Mouse (Mus musculus): ENCODE measurements around the gene Fabp6. TPM values are rescaled to one million over a fixed set of nuclear protein-coding genes. Genes with fewer than 3 reads are reported as not detected.

Fabp6 gene
- polyA plus RNA-seq, 1 experiment, result not detected

DNA sequence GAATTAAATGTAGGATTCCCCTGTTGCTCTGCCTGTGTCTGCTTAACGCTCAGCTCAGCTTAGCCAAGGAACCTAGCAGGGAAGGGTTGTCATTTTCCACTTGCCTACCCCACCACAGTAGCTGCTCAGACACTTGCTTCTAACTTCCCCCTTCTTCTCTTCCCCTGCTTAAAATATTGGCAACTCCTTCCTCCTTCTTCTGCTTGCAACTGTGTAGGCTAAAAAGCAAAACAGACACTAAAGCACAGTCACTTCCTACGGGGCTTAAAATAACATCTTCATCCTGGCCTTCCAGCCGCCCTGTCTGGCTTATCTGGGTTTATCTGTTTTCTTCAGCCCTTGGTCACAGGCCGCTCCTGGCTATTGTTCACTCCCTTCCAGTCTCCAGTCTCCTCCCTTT is 31.2 kb upstream of the Fabp6 start:
- TF ChIP-seq POLR2A (IDR thresholded peaks at IDR 0.05; ENCODE audit: control insufficient read depth, low read depth, low read length), result no peak
- no peak for TF ChIP-seq CTCF (IDR thresholded peaks at IDR 0.05; ENCODE audit: control insufficient read depth, insufficient read depth, insufficient replicate concordance, low read depth, low read length)

DNA sequence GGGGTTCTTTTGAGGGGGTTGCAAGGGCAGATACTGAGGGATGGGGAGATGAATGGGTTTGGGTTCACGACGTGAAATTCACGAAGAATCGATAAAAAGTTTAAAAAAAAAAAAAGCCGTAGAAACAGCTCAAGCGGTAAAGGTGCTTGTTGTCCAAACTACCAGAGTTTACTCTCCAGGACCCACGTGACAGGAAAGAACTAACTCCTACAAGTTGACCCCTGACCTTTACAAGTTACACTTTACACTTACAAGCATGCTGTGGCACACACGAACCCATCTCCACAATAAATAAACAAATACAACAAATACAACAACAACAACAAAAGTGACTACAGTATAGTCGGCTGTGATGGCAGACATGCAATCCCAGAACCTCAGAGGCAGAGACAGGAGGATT is 30.3 kb upstream of the Fabp6 start:
- H3K27ac ChIP-seq (ENCODE audit: control insufficient read depth, insufficient read depth, low read depth, low read length), result no peak overlapping the region
- no peaks in the 10 kb centered on the region for H3K27me3 ChIP-seq (ENCODE audit: control insufficient read depth, insufficient read depth, low read length)
- TF ChIP-seq CTCF (IDR thresholded peaks at IDR 0.05; ENCODE audit: control insufficient read depth, insufficient read depth, insufficient replicate concordance, low read depth, low read length), result no peak
- no peak for TF ChIP-seq POLR2A (IDR thresholded peaks at IDR 0.05; ENCODE audit: control insufficient read depth, low read depth, low read length)
- H3K4me3 ChIP-seq (ENCODE audit: control insufficient read depth, low read depth, low read length), result no peak overlapping the region
- H3K36me3 ChIP-seq (ENCODE audit: control insufficient read depth, insufficient read depth, low read length), result no peaks in the 10 kb centered on the region
- H3K4me1 ChIP-seq (ENCODE audit: control insufficient read depth, insufficient read depth, low read length), result peaks cover 15% of the 10 kb centered on the region

More for the DNA sequence above, 31.2 kb upstream of the Fabp6 start:
- H3K36me3 ChIP-seq (ENCODE audit: control insufficient read depth, insufficient read depth, low read length), result no peaks in the 10 kb centered on the region
- H3K4me3 ChIP-seq (ENCODE audit: control insufficient read depth, low read depth, low read length), result no peak overlapping the region
- H3K27me3 ChIP-seq (ENCODE audit: control insufficient read depth, insufficient read depth, low read length), result no peaks in the 10 kb centered on the region
- peak overlapping the region; percentile 66 for H3K27ac ChIP-seq (ENCODE audit: control insufficient read depth, insufficient read depth, low read depth, low read length)
- peaks cover 8% of the 10 kb centered on the region for H3K4me1 ChIP-seq (ENCODE audit: control insufficient read depth, insufficient read depth, low read length)

- Histone ChIP-seq H3K27ac (ENCODE audit: control insufficient read depth, insufficient read depth, low read depth, low read length) (peak overlapping the region; percentile 83), H3K36me3 (ENCODE audit: control insufficient read depth, insufficient read depth, low read length) (no peaks in the 10 kb centered on the region), H3K27me3 (ENCODE audit: control insufficient read depth, insufficient read depth, low read length) (no peaks in the 10 kb centered on the region), H3K4me1 (ENCODE audit: control insufficient read depth, insufficient read depth, low read length) (peaks cover 14% of the 10 kb centered on the region), H3K4me3 (ENCODE audit: control insufficient read depth, low read depth, low read length) (no peak overlapping the region)
- TF ChIP-seq CTCF (IDR thresholded peaks at IDR 0.05; ENCODE audit: control insufficient read depth, insufficient read depth, insufficient replicate concordance, low read depth, low read length) (no peak), POLR2A (IDR thresholded peaks at IDR 0.05; ENCODE audit: control insufficient read depth, low read depth, low read length) (peak; percentile 38; the same call in 1 of the 2 replicates)
Observed at GRCm38 (mm10) chr11:43626927-43627645, 25.7 kb upstream of the Fabp6 start.

DNA sequence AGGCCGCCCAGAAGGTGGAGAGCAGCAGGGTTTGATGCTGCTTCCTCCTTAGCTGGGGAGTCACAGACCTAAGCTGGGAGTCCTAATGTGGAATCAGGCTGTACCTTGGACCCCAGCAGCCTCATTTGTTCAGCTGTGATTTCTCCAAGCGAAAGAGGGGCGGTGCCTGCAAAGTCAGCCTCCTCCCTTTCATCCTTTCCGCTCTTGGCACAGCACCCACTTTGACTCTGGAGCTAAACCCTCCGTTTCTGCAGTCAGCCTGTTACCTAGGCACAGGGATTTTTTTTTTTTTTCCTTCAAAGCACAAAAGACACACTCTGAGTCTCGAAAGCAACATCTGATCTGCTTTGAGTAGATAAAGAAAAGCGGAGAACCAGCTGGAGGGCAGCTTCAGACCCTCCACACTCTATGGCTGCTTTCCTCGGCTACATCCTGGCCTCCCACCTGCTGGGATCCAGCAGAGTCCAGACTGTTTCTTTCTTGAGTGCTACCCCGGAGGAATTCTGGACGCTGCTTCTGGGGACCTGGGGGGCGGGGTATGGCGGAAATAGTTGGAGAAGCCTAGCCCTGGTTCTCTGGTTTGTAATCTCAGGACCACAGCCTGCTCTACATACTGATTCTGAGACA is 25.1 kb upstream of the Fabp6 start:
- no peak for TF ChIP-seq CTCF (IDR thresholded peaks at IDR 0.05; ENCODE audit: control insufficient read depth, insufficient read depth, insufficient replicate concordance, low read depth, low read length)
- peak; percentile 52; the same call in 1 of the 2 replicates for TF ChIP-seq POLR2A (IDR thresholded peaks at IDR 0.05; ENCODE audit: control insufficient read depth, low read depth, low read length)
- Histone ChIP-seq H3K27ac (ENCODE audit: control insufficient read depth, insufficient read depth, low read depth, low read length) (peak overlapping the region; percentile 83), H3K4me3 (ENCODE audit: control insufficient read depth, low read depth, low read length) (peak overlapping the region; percentile 34), H3K36me3 (ENCODE audit: control insufficient read depth, insufficient read depth, low read length) (no peaks in the 10 kb centered on the region), H3K4me1 (ENCODE audit: control insufficient read depth, insufficient read depth, low read length) (peaks cover 14% of the 10 kb centered on the region), H3K27me3 (ENCODE audit: control insufficient read depth, insufficient read depth, low read length) (no peaks in the 10 kb centered on the region)

DNA sequence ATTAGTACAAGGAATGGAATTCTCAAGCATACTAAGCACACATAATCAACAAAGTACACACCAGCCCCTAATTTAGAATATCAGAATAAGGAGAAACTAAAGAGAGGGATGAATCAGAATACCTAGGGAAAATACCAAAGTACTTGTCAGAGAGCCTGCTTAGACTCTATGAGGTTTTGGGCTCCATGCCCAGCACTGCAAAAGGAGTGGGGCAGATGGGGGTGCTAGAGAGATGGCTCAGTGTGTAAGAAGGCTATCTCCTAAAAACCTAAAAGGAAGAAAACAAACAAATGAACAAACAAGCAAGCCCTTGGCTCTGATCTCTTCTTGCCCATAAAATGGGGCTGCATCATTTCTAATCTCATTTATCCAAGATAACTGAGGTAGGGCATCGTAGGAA is 23.0 kb upstream of the Fabp6 start:
- Histone ChIP-seq H3K27ac (ENCODE audit: control insufficient read depth, insufficient read depth, low read depth, low read length) (no peak overlapping the region), H3K36me3 (ENCODE audit: control insufficient read depth, insufficient read depth, low read length) (no peaks in the 10 kb centered on the region), H3K4me3 (ENCODE audit: control insufficient read depth, low read depth, low read length) (no peak overlapping the region), H3K4me1 (ENCODE audit: control insufficient read depth, insufficient read depth, low read length) (peaks cover 14% of the 10 kb centered on the region), H3K27me3 (ENCODE audit: control insufficient read depth, insufficient read depth, low read length) (no peaks in the 10 kb centered on the region)
- no peak for TF ChIP-seq CTCF (IDR thresholded peaks at IDR 0.05; ENCODE audit: control insufficient read depth, insufficient read depth, insufficient replicate concordance, low read depth, low read length)
- TF ChIP-seq POLR2A (IDR thresholded peaks at IDR 0.05; ENCODE audit: control insufficient read depth, low read depth, low read length), result no peak

DNA sequence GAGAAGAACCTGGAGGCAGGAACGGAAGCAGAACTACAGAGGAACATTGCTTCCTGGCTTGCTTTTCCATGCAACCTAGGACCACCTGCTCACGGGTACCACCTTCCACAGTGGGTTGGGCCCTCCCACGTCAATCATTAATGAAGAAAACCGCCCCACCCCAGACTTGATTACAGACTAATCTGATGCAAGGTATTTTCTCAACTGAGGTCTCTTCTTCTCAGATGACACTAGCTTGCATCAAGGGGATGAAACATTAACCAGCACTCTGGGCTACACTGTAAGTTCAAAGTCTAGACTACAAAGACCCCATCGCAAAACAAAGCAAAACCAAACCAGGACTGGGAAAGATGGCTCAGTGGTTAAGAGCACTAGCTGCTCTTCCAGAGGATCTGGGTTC is 20.4 kb upstream of the Fabp6 start:
- TF ChIP-seq CTCF (IDR thresholded peaks at IDR 0.05; ENCODE audit: control insufficient read depth, insufficient read depth, insufficient replicate concordance, low read depth, low read length) (no peak), POLR2A (IDR thresholded peaks at IDR 0.05; ENCODE audit: control insufficient read depth, low read depth, low read length) (no peak)
- H3K4me3 ChIP-seq (ENCODE audit: control insufficient read depth, low read depth, low read length), result no peak overlapping the region

GRCm38 (mm10) chr11:43618403-43618802 is 17.1 kb upstream of the Fabp6 start:
- peak overlapping the region; percentile 37; the same call in 1 of the 2 replicates for H3K27ac ChIP-seq (ENCODE audit: control insufficient read depth, insufficient read depth, low read depth, low read length)
- H3K4me1 ChIP-seq (ENCODE audit: control insufficient read depth, insufficient read depth, low read length), result no peaks in the 10 kb centered on the region
- H3K4me3 ChIP-seq (ENCODE audit: control insufficient read depth, low read depth, low read length), result no peak overlapping the region
- H3K27me3 ChIP-seq (ENCODE audit: control insufficient read depth, insufficient read depth, low read length), result no peaks in the 10 kb centered on the region
- no peaks in the 10 kb centered on the region for H3K36me3 ChIP-seq (ENCODE audit: control insufficient read depth, insufficient read depth, low read length)
- TF ChIP-seq POLR2A (IDR thresholded peaks at IDR 0.05; ENCODE audit: control insufficient read depth, low read depth, low read length), result no peak

More for the DNA sequence above, 20.4 kb upstream of the Fabp6 start:
- Histone ChIP-seq H3K27ac (ENCODE audit: control insufficient read depth, insufficient read depth, low read depth, low read length) (no peak overlapping the region), H3K4me1 (ENCODE audit: control insufficient read depth, insufficient read depth, low read length) (peaks cover 8% of the 10 kb centered on the region), H3K36me3 (ENCODE audit: control insufficient read depth, insufficient read depth, low read length) (no peaks in the 10 kb centered on the region), H3K27me3 (ENCODE audit: control insufficient read depth, insufficient read depth, low read length) (no peaks in the 10 kb centered on the region)
